Mouse (Mus musculus) 3T3-L1 (cell line): ENCODE results near the gene Srsf5.
"Not testable (repeated sequence)": the region's sequence is repeated elsewhere in the genome, so short reads cannot be mapped to it uniquely, and the experiment has no call there.

Experiments
- DNase-seq: peaks from one replicate; pipeline ENCODE4 v3.0.0-alpha.2; 2015; ENCODE audit warnings: low read depth, low spot score

The Srsf5 gene

GRCm38 (mm10) chr12:80945334-80945995 is at the start of gene Srsf5:
TSS of gene Srsf5 (plus strand) at chr12:80945504.
- peak; percentile 95 for DNase-seq

- no peak for DNase-seq
Observed at GRCm38 (mm10) chr12:80909631-80910030, 35.7 kb upstream of the Srsf5 start.

GRCm38 (mm10) chr12:80917764-80918163 is 27.5 kb upstream of the Srsf5 start:
- DNase-seq, result peak; percentile 30

GRCm38 (mm10) chr12:80921301-80921700 is 24.0 kb upstream of the Srsf5 start:
- no peak for DNase-seq

- DNase-seq, result no peak
Observed at GRCm38 (mm10) chr12:80922869-80923268, 22.4 kb upstream of the Srsf5 start.

GRCm38 (mm10) chr12:80923602-80924001 is 21.7 kb upstream of the Srsf5 start:
- DNase-seq, result no peak

- DNase-seq, result no peak
Observed at GRCm38 (mm10) chr12:80924205-80924604, 21.1 kb upstream of the Srsf5 start.

- no peak for DNase-seq
Observed at GRCm38 (mm10) chr12:80925919-80926318, 19.4 kb upstream of the Srsf5 start.

- DNase-seq, result no peak
Observed at GRCm38 (mm10) chr12:80926550-80926949, 18.8 kb upstream of the Srsf5 start.

GRCm38 (mm10) chr12:80927518-80927917 is 17.8 kb upstream of the Srsf5 start:
- no peak for DNase-seq

GRCm38 (mm10) chr12:80928881-80929280 is 16.4 kb upstream of the Srsf5 start:
- no peak for DNase-seq

GRCm38 (mm10) chr12:80930141-80930540 is 15.2 kb upstream of the Srsf5 start:
- DNase-seq, result no peak

GRCm38 (mm10) chr12:80931402-80932140 is 13.7 kb upstream of the Srsf5 start:
- DNase-seq, result no peak

- no peak for DNase-seq
Observed at GRCm38 (mm10) chr12:80932865-80933264, 12.4 kb upstream of the Srsf5 start.

GRCm38 (mm10) chr12:80936751-80937150 is 8.6 kb upstream of the Srsf5 start:
- DNase-seq, result no peak

GRCm38 (mm10) chr12:80937331-80938029 is 7.8 kb upstream of the Srsf5 start:
- peak; percentile 56 for DNase-seq

GRCm38 (mm10) chr12:80938642-80939041 is 6.7 kb upstream of the Srsf5 start:
- DNase-seq, result no peak

GRCm38 (mm10) chr12:80939165-80939564 is 6.1 kb upstream of the Srsf5 start:
- no peak for DNase-seq

GRCm38 (mm10) chr12:80941886-80942285 is 3.4 kb upstream of the Srsf5 start:
- DNase-seq, result no peak

GRCm38 (mm10) chr12:80943395-80943794 is 1.9 kb upstream of the Srsf5 start:
- DNase-seq, result no peak

GRCm38 (mm10) chr12:80944204-80944603 is 1.1 kb upstream of the Srsf5 start:
- DNase-seq, result no peak

GRCm38 (mm10) chr12:80944963-80945333 is 356 bp upstream of the Srsf5 start:
- not testable (repeated sequence) for DNase-seq

- peak; percentile 89 for DNase-seq
Observed at GRCm38 (mm10) chr12:80945996-80946355, 672 bp downstream of the Srsf5 start.
